ENCODE assay signal across 8 mouse cellular contexts in the genomic region with DNA sequence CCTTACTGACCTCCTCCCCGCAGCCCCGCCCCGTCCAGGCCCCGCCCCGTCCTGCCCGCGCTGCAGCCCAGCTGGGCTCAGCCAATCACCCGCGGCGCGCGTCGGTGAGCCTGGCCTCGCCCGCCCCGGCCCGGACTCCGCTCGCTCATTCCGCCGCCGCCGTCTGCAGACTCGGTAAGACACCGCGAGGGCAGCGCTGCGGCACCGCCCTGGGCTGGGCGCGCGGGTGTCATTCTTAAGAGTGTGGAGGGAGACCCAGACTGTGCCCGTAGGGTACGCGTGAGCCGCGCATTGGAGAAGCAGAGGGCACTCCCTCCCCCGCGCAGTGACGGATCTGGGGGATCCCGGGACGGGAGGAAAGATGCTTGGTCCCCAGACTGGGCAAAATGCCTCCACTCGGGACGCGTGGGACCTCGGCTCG. TPM values are rescaled to one million over a fixed set of nuclear protein-coding genes. Genes with fewer than 3 reads are reported as not detected.
DNase-seq lines count a peak whose midpoint lies in the region; ATAC-seq and TF ChIP-seq lines count a peak whose summit lies in the region.

No protein-coding gene starts in this region.

- H3K36me3 ChIP-seq in forebrain, embryonic 16.5 days (ENCODE audit: control insufficient read depth, insufficient read depth) = no peaks in the 10 kb centered on the region

- H3K27ac ChIP-seq in cerebellum, adult 2 months (ENCODE audit: insufficient read depth, low read length) = no peak overlapping the region
- H3K27ac ChIP-seq in forebrain, embryonic 16.5 days (ENCODE audit: low read length) = 0 out of 2 replicates have a peak overlapping the region, but pooled peaks have one; percentile 8

- H3K9ac ChIP-seq in forebrain, embryonic 16.5 days (replicated peaks; ENCODE audit: low read depth, low read length) = peak overlapping the region; percentile 64

- TF ChIP-seq CTCF in cerebellum, adult 2 months (IDR thresholded peaks at IDR 0.05; ENCODE audit: borderline replicate concordance, insufficient read depth, low read depth, low read length) = no peak

- 2% methylated on average over 45 of the region's 47 CpGs for WGBS in cerebellum, adult 2 months
- under 1% methylated on average over 47 of the region's 47 CpGs for WGBS in forebrain, embryonic 16.5 days

- no peak for TF ChIP-seq POLR2A in cerebellum, adult 2 months (IDR thresholded peaks at IDR 0.05; ENCODE audit: borderline replicate concordance, insufficient read depth, low read length)

- no peaks in the 10 kb centered on the region; the same call in 1 of the 2 replicates for H3K27me3 ChIP-seq in cerebellum, adult 2 months (ENCODE audit: control insufficient read depth, insufficient read depth, low read length)
- peaks cover 17% of the 10 kb centered on the region for H3K27me3 ChIP-seq in forebrain, embryonic 16.5 days (replicated peaks; ENCODE audit: control insufficient read depth, insufficient read depth, low read length)

- intact Hi-C loops in heart, postnatal 36 days (cut with DNase I) = loop anchor here (2.0 to 10.0 kb wide), 2 partner anchors 30 to 252 kb away; partner anchors contain the start of gene Ppp6r3

- H3K4me2 ChIP-seq in forebrain, embryonic 16.5 days (ENCODE audit: low read length) = peak overlapping the region; percentile 91

- DNase-seq in MEL-GATA-1-ER (ENCODE audit: extremely low read depth, low read depth) = peak; percentile 39
- peak; percentile 57 to 59 for DNase-seq in cerebellum, adult 2 months
- peak; percentile 88 to 92 for DNase-seq in heart, postnatal 36 days
- DNase-seq in layer of hippocampus, adult 9-10 months (ENCODE audit: low spot score) = peak; percentile 21
- peak; percentile 93 for DNase-seq in lung, postnatal 14 days
- peak; percentile 79 for DNase-seq in ovary, postnatal 14 days (ENCODE audit: low spot score)
- DNase-seq in thymus, postnatal 36 days = peak; percentile 82 to 86

- ATAC-seq in forebrain, embryonic 16.5 days = peak; percentile 67

- H3K4me3 ChIP-seq in cerebellum, adult 2 months (replicated peaks; ENCODE audit: insufficient read depth, low read depth, low read length) = peak overlapping the region; percentile 51
- H3K4me3 ChIP-seq in forebrain, embryonic 16.5 days (replicated peaks; ENCODE audit: low read length) = peak overlapping the region; percentile 70

- H3K9me3 ChIP-seq in forebrain, embryonic 16.5 days (ENCODE audit: control insufficient read depth, low read length) = no peaks in the 10 kb centered on the region

- no peaks in the 10 kb centered on the region for H3K4me1 ChIP-seq in cerebellum, adult 2 months (ENCODE audit: control insufficient read depth, insufficient read depth, low read length)
- H3K4me1 ChIP-seq in forebrain, embryonic 16.5 days (replicated peaks; ENCODE audit: control insufficient read depth, insufficient read depth, low read length) = peaks cover 39% of the 10 kb centered on the region

RNA-seq across cellular contexts. Expression of gene Cpt1a, which starts 1.1 kb away (rescaled TPM):
- polyA plus RNA-seq in cerebellum, adult 2 months (2012; rRNA removed) = 22.2 and 24.1 TPM in 2 replicates
- 13.8 and 16.1 TPM in 2 replicates for polyA plus RNA-seq in forebrain, embryonic 16.5 days (2015; fragmentation: Nextera tagmentation; extraction: Ambion mirVana)
- total RNA-seq in heart, postnatal 36 days (2021) = 10 to 100 TPM; 69.2 to 94.6 TPM

RNA-seq across cellular contexts. Expression of gene Ighmbp2, which starts 40.4 kb away (rescaled TPM):
- polyA plus RNA-seq in cerebellum, adult 2 months (2012; rRNA removed) = 9.2 and 9.8 TPM in 2 replicates
- 12.0 and 12.4 TPM in 2 replicates for polyA plus RNA-seq in forebrain, embryonic 16.5 days (2015; fragmentation: Nextera tagmentation; extraction: Ambion mirVana)
- 1 to 10 TPM; 3.4 to 3.5 TPM for total RNA-seq in heart, postnatal 36 days (2021)

RNA-seq across cellular contexts. Expression of gene Mrpl21, which starts 40.5 kb away (rescaled TPM):
- polyA plus RNA-seq in cerebellum, adult 2 months (2012; rRNA removed) = 56.6 and 61.3 TPM in 2 replicates
- polyA plus RNA-seq in forebrain, embryonic 16.5 days (2015; fragmentation: Nextera tagmentation; extraction: Ambion mirVana) = 92.5 and 95.7 TPM in 2 replicates
- 10 to 100 TPM; 94.4 to 98.8 TPM for total RNA-seq in heart, postnatal 36 days (2021)

Comparison
In these comparisons a context has a peak if more than half of its experiments do, and no peak if none do; other contexts are left out.
1. DNase-seq: peak in every context shown above with its lines; median percentile 93 in lung, postnatal 14 days; 90 in heart, postnatal 36 days; 84 in thymus, postnatal 36 days; 79 in ovary, postnatal 14 days; 58 in cerebellum, adult 2 months; 39 in MEL-GATA-1-ER; 21 in layer of hippocampus, adult 9-10 months.